Mouse (Mus musculus) brain, embryonic 18.5 days (tissue): ENCODE results near the gene Cxcr1.
"Not testable (repeated sequence)": the region's sequence is repeated elsewhere in the genome, so short reads cannot be mapped to it uniquely, and the experiment has no call there.

Experiments
- DNase-seq: peaks from one replicate; pipeline ENCODE4 v3.0.0-alpha.2; 2012; ENCODE audit warnings: low read depth, low spot score

The Cxcr1 gene

DNA sequence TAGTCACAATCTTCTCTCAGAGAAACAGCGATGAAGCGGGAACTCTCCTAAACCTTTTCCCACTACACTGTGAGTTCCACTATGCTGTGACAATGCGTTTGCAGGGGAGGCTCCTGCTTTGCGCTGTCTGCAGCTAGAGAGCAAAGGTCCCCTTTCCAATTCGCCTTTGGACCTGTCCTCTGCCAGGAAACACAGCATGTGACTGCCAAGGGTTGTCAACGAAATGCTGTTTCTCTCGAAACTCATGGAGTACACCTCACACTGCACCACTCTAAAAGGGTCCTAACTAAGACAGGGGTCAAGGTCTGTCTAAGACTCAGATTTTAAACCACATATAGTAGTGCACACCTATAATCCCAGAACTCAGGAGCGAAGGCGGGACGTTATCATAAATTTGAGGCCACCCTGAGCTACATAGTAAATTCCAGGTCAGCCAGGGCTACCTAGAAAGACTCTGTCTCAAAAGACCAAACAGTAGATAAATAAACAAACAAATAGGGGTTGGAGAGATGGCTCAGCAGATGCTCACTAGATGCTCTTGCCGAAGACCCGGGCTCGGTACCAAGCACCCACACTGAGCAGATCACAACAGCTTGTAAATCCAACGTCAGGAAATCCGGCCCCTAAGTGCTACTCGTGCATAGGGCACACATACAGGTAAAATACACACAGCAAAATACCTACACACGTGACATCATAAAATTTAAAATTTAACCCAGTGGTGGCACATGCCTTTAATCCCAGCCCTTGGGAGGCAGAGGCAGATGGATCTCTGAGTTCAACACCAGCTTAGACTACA is 2.4 kb upstream of the Cxcr1 start:
- no peak for DNase-seq

DNA sequence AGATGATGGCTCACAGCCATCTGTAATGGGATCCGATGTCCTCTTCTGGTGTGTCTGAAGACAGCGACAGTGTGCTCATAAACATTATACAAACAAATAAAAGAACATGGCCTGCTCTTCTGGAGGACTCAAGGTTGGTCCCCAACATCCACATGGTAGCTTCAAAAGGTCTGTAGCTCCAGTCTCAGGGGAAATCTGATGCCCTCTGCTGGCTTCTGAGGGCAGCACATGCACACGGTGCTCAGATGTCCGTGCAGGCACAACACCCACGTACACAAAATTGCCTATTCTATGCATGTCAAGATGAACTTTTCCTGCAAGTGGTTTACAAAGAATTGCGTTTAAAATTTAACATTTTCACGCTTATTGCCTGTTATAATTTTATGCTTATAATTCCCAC is 1.5 kb upstream of the Cxcr1 start:
- DNase-seq: no peak

DNA sequence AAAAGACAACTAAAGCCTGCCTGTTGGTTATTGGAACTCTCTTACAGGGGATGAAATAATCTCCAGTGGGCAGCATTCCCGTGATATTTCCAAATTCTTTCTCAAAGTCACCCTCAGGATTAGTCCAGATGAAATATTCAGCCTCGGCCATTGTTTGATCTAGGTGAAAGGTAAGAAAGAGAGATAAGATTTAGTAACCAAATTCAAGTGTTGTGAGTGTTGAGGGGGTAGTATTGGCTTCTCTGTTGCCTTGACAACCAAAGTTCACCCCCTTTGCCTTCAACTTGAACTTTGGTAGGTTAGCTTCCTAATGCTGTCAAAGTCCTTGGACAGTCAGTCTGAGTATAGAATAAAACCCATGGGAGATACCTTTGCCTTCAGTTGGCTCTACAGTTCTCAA is 1.7 kb downstream of the Cxcr1 start:
- DNase-seq: no peak

DNA sequence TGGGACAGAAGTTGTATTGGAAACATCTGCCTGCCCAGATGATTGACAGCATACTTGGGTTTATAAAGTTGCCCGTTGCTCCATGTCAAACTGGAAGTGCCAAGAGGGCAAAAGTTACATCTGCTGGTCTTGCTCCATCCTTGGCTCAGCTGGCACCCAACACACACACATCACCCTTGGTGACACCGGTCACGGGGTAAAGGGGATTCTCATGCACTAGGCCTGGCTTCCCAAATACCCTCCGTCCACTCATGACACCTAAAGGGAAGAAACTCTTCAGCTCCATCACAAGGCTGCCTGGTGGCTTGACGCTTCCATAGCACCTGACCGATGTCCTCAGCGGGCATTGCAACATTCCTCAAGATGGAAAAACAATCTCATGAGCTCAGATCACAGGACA is 4.0 kb downstream of the Cxcr1 start:
- DNase-seq: no peak

DNA sequence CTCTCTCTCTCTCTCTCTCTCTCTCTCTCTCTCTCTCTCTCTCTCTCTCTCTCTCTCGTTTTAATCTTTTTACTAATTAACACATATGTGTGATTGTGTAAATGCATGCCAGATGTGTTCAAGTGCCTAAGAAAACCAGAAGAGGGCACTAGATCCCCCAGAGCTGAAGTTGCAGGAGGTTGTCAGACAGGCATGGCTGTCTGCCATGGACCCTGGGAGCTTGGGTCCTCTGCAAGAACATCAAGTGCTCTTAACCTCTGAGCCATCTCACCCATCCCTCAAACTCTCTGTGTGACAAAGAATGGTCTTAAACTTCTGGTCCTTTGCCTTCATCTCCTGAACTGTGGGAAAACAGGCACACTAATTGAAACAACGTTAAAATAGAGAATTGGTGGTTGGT is 11.4 kb downstream of the Cxcr1 start:
- no peak for DNase-seq

DNA sequence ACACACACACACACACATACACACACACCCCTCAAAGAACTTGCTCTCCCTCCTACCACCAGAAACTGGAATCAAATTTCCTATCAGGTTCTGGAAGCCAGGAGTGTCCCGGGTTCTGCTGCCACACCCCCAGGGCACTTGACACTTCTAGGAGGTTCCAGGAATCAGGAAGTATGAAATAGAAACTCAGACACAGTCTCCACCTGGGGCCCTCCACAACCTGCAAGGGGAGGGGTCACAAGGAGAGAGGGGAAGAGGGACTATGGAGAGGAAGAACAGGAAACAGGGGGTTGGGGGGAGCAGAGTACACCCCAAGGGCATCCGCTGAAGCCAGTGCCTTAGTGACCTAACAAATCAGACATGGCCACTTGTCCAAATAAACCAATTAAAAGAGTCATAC is 13.0 kb downstream of the Cxcr1 start:
- no peak for DNase-seq

DNA sequence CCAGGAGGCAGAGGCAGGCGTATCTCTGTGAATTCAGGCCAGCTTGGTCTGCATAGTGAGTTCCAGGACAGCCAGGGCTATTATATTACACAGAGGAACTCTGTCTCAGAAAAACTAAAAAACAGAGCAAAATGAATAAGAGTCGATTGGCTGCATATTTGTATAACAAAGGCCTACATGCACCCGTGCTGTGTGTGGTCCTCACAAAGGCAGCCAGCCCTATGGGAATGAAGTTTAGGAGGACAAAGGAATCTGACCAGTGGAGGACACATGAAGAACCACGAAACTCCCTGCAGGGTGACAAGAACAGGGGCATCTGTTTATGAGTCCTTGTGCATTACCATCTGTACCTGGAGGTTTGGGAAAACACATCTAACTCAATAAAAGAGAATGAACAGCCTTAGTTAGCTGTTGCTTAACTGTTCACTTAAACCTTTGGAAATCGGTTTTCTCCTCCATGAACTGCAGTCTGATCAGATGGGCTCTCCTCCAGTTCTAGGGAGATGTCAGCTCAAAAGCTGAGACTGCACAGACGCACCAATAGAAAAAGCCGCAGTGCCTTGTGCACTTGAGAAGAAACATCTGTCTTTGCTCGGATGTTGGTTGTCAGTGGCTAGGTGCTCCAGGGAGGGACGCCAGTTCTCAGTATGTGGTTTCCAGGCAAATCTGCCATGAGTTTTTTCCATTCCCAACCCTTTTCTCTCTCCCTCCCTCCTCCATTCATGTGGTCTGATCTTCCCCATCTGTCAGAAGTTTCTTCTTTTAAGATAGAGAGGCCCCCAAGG is 14.6 kb downstream of the Cxcr1 start:
- no peak for DNase-seq

DNA sequence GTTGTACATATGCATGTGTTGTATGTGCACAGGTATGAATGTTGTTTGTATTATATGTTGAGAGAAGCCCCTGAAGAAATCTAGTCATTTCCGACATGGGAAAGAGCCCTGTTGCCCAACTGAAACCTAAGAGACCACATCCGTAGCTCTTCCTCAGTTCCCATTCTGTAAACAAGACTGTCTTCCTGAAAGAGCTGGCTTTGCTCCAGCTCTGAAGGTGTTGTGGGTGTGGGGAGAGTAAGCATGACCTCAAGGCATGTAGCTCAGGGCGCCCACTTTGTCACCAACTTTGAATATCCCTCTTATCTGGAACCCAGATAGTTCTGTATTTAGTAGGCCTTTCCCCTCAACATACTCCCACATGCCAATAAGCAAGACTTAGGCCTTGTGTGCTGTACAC is 15.8 kb downstream of the Cxcr1 start:
- no peak for DNase-seq

DNA sequence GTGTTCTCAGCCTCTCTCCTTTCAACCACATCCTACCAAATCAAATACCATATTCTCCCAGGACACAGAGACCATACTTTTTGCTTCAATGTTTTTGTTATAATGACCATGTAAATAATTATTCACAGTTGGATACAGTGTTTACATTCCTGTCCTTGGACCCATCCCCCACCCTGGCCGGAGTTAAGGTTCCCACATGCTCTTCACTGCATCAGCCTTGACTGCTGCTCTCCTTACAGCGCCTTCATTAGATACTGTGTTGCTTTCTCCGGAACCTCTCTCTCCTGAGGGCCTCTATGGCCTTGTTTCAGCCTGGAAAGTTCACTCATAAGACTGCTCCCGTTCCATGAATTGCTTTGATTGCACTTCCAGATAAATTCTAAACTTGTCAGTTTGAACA is 18.7 kb downstream of the Cxcr1 start:
- no peak for DNase-seq

DNA sequence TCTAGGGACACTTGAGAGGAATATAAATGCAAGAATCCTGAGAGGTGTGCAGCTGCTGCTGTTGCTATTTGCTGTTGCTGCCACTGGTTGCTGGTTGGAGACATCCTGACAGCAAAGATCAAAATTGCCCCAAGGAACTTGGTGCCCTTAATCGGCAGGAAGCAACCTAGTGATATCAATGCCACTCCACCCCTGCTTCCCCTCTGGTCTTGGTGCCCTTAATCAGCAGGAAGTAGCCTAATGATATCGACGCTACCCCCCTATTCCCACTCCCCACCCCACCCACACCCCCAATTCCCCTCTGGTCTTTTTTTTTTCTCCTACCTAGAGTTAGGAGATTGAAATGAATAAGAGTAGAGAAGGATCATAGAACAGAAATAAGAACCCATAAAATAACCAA is 21.7 kb downstream of the Cxcr1 start:
- DNase-seq: no peak

DNA sequence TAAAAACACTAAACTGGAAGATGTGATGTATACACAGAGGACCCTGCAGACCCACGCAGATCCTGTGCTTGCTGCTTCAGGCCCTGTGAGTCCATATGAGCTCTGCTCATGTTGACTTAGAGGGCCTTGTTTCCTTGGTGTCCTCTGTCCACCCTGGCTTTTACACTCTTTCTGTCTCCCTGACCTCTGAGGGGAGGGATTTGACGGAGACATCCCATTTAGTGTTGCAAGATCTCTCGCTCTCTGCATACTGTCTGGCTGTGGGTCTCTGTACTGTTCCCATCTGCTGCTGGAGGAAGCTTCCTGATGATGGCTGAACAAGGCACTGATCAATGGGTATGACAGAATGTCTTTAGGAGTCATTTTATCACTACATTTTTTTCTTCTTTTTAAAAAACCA is 24.7 kb downstream of the Cxcr1 start:
- DNase-seq: no peak

DNA sequence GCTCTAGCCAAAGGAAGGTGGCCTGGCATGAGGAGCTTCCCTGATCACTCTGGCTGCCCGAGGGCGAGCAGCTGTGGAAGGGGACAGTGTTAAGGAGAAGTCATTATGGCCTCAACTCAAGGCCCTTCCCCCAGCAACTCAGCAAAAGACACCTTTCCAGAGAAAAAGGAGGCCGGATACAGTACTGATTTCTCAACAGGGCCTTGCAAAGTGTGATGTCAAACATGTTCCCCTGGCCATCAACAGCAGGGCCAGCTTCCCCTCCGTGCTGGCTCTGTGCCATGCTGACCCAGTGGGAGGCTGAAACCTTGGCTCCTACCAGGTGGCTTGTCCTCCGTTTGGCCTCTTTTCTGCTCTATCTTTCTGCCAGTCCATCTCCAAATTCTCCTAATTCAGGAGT is 27.3 kb downstream of the Cxcr1 start:
- DNase-seq: no peak

DNA sequence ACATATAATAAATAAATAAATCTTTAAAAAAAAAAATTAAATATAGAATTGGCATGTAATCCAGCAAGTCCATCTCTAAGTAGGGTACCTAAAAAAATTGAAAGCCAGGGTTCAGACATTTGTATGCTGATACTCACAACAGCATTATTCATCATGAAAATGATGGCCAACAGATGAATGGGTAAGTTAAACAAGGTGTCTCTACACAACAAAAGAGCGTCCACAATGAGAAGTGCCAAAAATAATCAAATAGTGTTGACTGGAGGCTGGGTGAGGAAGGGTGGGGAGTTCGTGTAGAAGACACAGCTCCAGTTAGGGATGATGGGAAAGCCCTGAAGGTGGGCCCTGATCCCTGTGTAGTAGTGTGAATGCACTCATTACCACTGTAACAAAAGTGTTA is 34.4 kb downstream of the Cxcr1 start:
- no peak for DNase-seq

DNA sequence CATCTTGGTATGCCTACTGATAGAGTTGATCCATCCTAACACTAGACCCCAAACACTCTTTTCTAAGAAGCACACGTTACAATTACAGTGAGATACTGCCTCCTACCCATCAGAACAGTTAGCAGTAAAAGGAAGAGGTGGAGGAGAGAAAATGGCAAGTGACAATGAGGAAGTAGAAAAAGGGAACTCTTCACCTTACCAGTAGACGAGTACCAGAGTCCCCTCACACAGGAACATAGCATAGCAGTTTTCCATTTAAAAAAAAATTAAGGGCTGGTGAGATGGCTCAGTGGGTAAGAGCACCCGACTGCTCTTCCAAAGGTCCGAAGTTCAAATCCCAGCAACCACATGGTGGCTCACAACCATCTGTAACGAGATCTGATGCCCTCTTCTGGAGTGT is 34.8 kb downstream of the Cxcr1 start:
- DNase-seq: not testable (repeated sequence)

DNA sequence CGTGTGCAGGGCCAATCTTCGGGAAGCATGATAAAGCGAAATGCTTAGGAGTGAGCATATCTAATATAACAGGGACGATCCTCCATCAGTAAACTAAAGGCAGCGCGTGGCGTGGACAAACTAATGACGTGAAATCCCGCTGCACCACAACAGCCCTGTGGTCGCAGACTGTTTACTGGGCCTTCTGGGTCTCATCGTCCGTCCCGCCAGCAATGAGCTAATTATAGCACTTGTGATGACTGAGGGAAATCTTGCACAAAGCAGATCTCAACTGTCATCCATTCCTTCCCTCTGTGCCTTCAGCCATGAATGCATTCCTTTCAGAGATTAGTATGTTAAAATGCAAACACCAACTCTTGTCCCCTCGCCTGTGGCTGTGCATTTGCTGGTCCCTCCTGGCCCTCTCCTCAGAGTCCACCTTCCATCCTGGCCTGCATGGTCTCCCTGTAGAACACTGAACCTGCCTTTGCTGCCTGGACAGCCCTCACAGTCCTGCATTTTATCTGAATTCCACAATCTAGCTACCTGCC is 38.0 kb downstream of the Cxcr1 start:
- no peak for DNase-seq

DNA sequence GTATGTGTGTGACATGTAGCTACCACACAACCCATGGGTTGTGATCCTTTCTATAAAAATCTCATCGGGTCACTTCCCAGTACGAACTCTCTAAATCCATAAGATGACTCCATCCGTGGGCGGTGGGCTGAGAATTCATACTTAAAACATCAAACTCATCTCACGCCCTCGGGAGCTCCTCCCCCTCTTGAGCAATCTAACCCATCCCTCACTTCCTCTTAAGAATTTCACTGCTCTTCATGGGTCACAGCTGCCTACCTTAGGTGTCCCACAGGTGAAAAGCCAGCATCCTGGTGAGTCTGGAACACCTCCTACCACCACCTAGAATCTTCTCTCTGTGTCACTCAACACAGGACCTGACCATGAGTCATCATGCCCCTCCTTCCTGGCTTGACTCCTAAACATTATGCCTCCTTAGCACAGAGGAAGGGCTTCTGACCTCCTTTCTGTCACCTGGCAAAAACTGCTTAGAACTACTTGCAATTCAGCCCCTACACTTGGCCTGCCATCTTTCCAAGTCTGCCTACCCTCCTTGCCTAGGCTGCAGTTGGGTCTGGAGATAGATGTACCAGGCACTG is 38.9 kb downstream of the Cxcr1 start:
- no peak for DNase-seq

DNA sequence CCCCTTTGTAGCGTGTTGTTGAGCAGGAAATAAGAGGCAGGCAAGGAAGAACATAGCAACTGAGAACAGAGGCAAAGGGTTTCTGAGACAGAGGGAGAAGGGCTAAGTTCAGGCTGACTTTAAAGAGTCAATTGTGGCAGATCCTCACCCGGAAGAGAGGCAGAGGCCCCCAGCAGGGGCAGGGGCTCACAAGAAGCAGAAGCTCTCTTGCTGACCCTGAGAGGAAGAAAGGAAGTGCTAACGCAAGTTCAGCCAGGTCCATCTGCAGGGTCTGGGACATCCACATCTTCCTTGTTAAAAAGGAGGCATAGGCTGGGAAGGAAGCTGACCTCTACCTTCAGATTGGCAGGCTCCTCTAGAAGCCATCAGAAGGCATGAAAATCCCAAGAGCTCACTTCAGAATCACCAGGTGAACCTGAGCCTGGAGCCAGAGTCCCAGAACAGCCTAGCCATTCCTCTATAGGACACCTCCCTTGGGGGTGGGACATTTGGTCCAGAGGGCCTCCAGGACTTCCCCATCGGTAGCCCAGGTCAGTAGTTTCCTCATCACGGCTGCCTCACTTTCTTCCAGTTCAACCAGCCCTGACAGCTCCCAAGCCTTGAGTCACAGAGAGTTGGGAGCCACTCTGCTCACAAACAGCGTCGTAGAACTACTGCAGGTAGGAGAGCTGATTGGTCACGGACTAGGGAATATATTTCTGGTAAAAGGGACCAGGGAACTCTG is 40.8 kb downstream of the Cxcr1 start, which contains the start of gene Cxcr2:
Gene Cxcr2 (plus strand): TSS at position 529 of the 724 bp plus-strand sequence.
- no peak for DNase-seq

DNA sequence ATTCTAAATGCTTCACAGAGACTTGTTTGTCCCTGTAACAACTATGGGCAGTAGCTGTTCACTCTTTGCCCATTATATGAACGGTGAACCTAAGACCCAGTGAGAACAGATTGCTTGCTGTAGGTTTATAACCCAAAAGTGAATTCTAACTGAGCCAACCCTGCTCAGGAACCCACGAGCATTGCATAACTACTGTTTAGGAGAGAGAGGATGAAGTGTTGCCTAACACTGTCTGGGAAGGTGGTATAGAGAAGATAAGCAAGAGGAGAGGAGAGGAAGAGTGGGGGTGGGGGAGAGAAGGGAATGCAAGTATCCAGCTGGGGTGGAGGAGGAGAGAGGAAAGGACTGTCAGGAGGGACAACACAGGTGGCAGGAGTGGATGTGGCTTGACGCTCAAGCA is 43.3 kb downstream of the Cxcr1 start:
- DNase-seq: no peak

DNA sequence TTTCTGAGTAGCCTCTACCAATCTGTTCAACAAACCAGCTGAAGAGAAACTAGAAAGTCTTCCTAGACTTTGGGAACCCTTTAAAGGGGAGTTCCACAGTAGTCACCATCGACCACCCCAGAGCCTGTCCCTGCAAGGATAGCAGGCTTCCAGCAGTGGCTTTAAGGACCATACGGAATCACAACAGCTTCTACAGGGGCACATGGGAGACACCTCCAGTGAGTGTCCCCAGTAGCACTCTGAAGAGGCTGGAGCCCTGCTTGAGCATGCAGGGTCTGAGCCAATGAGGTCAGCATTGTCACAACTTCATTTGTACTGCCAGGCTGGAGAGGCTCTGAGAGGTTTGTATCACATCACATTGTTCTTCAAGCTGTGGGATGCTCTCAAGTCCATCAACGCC is 44.3 kb downstream of the Cxcr1 start:
- no peak for DNase-seq

DNA sequence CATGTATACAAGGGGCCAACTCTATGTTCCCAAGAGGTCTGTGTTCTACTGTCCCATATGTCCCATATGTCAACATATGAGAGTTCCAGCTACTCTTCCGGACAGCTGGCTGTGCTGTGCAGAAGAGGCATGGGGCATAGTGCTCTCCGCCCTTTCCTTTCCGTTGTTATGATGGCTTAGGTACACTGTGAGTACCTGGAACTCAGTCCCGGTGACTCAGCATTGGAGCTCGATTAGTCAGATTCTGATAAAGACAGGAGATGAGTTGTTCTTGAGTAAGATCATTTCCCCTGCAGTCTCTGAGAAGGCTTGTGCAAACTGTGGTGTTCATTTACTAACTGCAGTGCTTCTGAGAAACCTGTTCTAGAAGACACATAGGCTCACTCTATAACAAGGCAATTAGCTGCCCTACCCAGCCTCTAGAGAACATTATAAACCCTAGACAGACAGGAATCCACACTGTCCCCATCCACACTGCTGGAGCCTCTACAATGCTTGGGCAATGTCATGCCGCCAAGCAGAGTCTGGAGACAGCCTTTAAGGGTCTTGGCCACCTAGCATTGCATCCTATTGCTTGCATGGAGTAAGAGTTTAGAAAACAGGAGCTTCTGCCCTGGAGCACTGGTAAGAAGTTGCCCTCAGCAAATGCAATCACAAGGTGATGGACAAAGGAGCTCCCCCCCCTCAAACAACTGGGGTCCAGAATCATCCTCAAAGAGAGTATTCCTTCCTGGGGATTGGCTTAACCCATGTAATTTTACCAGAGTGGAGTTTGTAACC is 45.1 kb downstream of the Cxcr1 start:
- no peak for DNase-seq
